Mouse (Mus musculus) ES-Bruce4 (cell line): ENCODE measurements around the gene Ankrd13b. TPM values are rescaled to one million over a fixed set of nuclear protein-coding genes. Genes with fewer than 3 reads are reported as not detected.

Experiments used
- H3K27ac ChIP-seq: 2 replicates; pipeline ENCODE4 v1.5.1; 2012; ENCODE audit warnings: low read length, inconsistent platforms; ENCODE audit not compliant: insufficient read depth
- H3K27me3 ChIP-seq: 2 replicates; pipeline ENCODE4 v1.6.1; 2012; ENCODE audit warnings: mild to moderate bottlenecking, low read length, inconsistent platforms; ENCODE audit not compliant: control insufficient read depth, poor library complexity, insufficient read depth, severe bottlenecking
- H3K36me3 ChIP-seq: 2 replicates; pipeline ENCODE4 v1.6.1; 2012; ENCODE audit warnings: inconsistent platforms, mild to moderate bottlenecking, low read length, moderate library complexity; ENCODE audit not compliant: control insufficient read depth, poor library complexity, insufficient read depth, severe bottlenecking
- H3K4me1 ChIP-seq: one replicate; pipeline ENCODE4 v1.8.1; 2011; ENCODE audit warnings: low read length; ENCODE audit not compliant: control insufficient read depth, insufficient read depth
- H3K4me3 ChIP-seq: 2 replicates; pipeline ENCODE4 v1.5.1; 2011; ENCODE audit warnings: low read depth, mild to moderate bottlenecking, low read length
- H3K9ac ChIP-seq: 2 replicates; pipeline ENCODE4 v1.6.1; 2012; ENCODE audit warnings: low read depth, mild to moderate bottlenecking, inconsistent platforms; ENCODE audit not compliant: poor library complexity, severe bottlenecking
- H3K9me3 ChIP-seq: replicated peaks from 2 replicates; pipeline ENCODE4 v1.6.1; 2012; ENCODE audit warnings: mild to moderate bottlenecking, low read length, inconsistent platforms; ENCODE audit not compliant: control insufficient read depth, poor library complexity, insufficient read depth, severe bottlenecking
- CTCF ChIP-seq: IDR thresholded peaks from one replicate; pipeline ENCODE4 v1.8.1; 2011; ENCODE audit warnings: low read depth, low read length
- EP300 ChIP-seq: IDR thresholded peaks from 2 replicates; pipeline ENCODE4 v1.6.1; 2011; ENCODE audit warnings: low read depth, low read length; ENCODE audit not compliant: insufficient read depth
- POLR2A ChIP-seq: IDR thresholded peaks from one replicate; pipeline ENCODE4 v1.8.1; 2011; ENCODE audit warnings: low read length; ENCODE audit not compliant: insufficient read depth
- polyA plus RNA-seq: library from polyadenylated mRNA; stranded (reverse); fragments of >200 nt; gene quantifications from 2 replicates; pipeline ENCODE4 v1.2.4, GENCODE M21; 2011; ENCODE audit warnings: low read depth; ENCODE audit not compliant: missing spikeins, insufficient read depth, insufficient read length

Ankrd13b gene
- polyA plus RNA-seq, 1 experiment = 3.6 TPM

GRCm38 (mm10) chr11:77520601-77521529 lies 31.4 kb upstream of the Ankrd13b start:
- Histone ChIP-seq H3K4me3 (no peak overlapping the region), H3K9ac (no peak overlapping the region), H3K27me3 (no peaks in the 10 kb centered on the region), H3K4me1 (no peaks in the 10 kb centered on the region), H3K27ac (no peak overlapping the region), H3K36me3 (no peaks in the 10 kb centered on the region), H3K9me3 (no peaks in the 10 kb centered on the region)
- TF ChIP-seq POLR2A = no peak
- TF ChIP-seq CTCF = no peak
- no peak for TF ChIP-seq EP300

- Histone ChIP-seq H3K27me3 (peaks cover 3% of the 10 kb centered on the region; the same call in 1 of the 2 replicates), H3K4me1 (no peaks in the 10 kb centered on the region), H3K9ac (no peak within 1 kb of the TSS), H3K36me3 (no peaks in the 10 kb centered on the region), H3K27ac (no peak within 1 kb of the TSS), H3K9me3 (no peaks in the 10 kb centered on the region), H3K4me3 (no peak within 1 kb of the TSS)
- no peak for TF ChIP-seq EP300
Measured at GRCm38 (mm10) chr11:77519043-77519442, 29.6 kb upstream of the Ankrd13b start, which contains the start of gene Gm10392. TSS of gene Gm10392 (minus strand) at chr11:77519198.

GRCm38 (mm10) chr11:77518051-77518798 lies 28.7 kb upstream of the Ankrd13b start:
- peaks cover 2% of the 10 kb centered on the region for H3K4me1 ChIP-seq
- H3K4me3 ChIP-seq = no peak overlapping the region
- H3K9ac ChIP-seq = no peak overlapping the region
- H3K9me3 ChIP-seq = no peaks in the 10 kb centered on the region
- peaks cover 3% of the 10 kb centered on the region; the same call in 1 of the 2 replicates for H3K27me3 ChIP-seq
- H3K36me3 ChIP-seq = no peaks in the 10 kb centered on the region
- H3K27ac ChIP-seq = no peak overlapping the region
- TF ChIP-seq POLR2A = no peak
- no peak for TF ChIP-seq EP300

- no peak for TF ChIP-seq POLR2A
- TF ChIP-seq CTCF = no peak
- no peak for TF ChIP-seq EP300
- Histone ChIP-seq H3K4me1 (peaks cover 2% of the 10 kb centered on the region), H3K36me3 (no peaks in the 10 kb centered on the region), H3K27me3 (peaks cover 3% of the 10 kb centered on the region; the same call in 1 of the 2 replicates), H3K9me3 (no peaks in the 10 kb centered on the region), H3K9ac (no peak overlapping the region), H3K27ac (no peak overlapping the region), H3K4me3 (no peak overlapping the region)
Measured at GRCm38 (mm10) chr11:77516553-77517425, 27.3 kb upstream of the Ankrd13b start.

GRCm38 (mm10) chr11:77515637-77516552 lies 26.4 kb upstream of the Ankrd13b start, which contains the start of gene Trp53i13:
TSS of gene Trp53i13 (minus strand) at chr11:77515980.
- peak within 1 kb of the TSS; percentile 63 for H3K4me3 ChIP-seq
- H3K27ac ChIP-seq = no peak within 1 kb of the TSS
- H3K9ac ChIP-seq = peak within 1 kb of the TSS; percentile 59
- TF ChIP-seq POLR2A = no peak
- TF ChIP-seq CTCF = no peak
- TF ChIP-seq EP300 = no peak
- H3K4me1 ChIP-seq = peaks cover 2% of the 10 kb centered on the region
- H3K9me3 ChIP-seq = no peaks in the 10 kb centered on the region
- no peaks in the 10 kb centered on the region for H3K36me3 ChIP-seq
- H3K27me3 ChIP-seq = peaks cover 3% of the 10 kb centered on the region; the same call in 1 of the 2 replicates
